Mouse (Mus musculus) mature B cell (primary cell): Measurements from ENCODE around the gene Nwd1.

Experiments used
- in situ Hi-C: fragments of 300-500 bp; cut with MboI; formaldehyde crosslinking; loops from 2 replicates; pipeline ENCODE4 v1.14.3; 2019

The Nwd1 gene

DNA sequence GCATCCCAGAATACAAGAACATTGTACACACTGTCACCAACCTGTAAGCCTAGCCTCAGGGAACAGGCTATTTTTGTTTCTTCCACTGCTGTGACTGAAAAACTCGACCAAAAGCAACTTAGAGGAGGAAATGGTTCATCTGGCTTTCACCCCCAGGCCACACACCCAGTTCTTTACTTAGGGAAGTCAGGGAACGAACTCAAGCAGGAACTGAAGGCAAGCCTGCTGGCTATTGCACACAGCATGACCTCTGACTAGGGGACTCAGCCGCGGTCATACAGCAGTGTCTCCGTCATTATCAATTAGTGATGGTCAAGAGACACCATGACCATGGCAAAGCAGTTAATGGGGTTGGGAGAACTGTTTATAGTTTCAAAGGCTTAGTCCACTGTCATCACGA is 66.1 kb downstream of the Nwd1 start:
- in situ Hi-C loops = no loop called here

DNA sequence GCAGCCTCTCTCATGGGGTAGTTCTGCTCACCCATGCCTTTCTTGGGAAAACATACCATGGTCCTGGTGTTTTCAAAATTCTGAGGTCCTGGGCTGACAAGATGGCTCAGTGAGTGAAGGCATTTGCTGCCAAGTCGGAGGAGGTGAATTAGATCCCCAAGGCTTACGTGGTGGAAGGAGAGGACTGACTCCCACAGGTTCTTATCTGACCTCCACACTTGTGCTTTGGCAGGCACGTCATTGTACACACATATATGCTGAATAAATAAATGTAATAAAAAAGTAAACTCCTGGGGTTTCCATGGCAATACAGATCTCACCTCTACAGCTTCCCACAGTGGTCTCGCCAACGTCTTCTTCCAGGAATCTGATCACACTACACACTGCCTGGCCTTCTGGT is 70.1 kb downstream of the Nwd1 start:
- in situ Hi-C loops = no loop called here

DNA sequence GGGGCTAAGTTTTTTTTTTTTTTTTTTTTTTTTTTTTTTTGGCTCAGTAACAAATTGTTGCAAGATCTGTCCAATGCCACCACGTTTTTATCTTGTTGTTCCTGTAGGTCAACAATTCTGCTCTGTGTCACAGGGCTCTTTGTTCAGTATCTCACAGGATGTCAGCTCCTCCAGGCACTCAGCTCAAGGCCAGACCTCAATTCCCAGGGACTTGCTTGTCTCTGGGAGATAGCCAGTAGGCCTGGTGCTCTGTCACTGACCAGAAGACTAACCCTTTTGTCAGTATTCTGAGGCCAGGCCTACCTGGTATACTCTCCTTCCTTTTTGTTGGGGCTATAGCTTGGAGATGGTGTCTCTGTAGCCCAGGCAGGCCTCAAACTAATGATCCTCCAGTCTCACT is 74.0 kb downstream of the Nwd1 start:
- in situ Hi-C loops = no loop called here

DNA sequence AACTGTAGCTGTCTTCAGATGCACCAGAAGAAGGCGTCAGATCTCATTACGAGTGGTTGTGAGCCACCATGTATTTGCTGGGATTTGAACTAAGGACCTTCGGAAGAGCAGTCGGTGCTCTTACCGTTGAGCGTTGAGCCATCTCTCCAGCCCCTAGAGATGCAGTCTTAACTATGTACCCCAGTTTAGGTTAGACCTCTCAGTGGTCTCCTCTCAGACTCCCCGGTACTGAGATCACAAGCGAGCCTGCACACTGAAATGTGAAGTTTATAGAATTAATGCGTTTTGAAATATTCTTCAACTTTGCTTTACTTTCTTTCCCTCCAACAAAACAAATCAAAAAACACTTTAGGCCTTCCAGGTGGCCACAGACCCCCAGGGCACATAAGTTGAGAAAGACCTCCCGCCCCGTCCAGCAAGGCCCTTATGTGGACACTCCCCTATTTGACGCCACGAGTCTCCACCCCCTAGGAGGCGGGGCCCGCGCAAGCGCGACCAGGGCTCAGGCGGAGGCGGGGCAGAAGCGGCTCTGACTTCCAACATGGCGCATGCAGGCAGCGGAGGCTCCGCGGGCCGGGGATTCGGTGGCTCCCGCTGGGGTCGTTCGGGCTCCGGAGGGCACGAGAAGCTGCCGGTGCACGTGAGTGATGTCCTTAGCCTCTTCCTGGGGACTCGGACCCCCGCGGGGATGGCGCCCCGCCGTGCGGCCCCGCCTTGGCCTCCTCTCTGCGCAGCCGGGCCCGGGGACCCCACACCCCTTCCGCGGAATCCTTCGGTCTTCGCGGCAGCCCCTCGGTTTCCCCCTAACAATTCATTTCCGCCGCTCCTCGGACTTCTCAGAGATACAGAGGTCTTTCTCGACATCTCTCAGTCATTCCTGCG is 76.5 kb downstream of the Nwd1 start, which contains the start of gene Sin3b:
Gene Sin3b (plus strand): TSS at position 517 of the 882 bp plus-strand sequence.
- in situ Hi-C loops = no loop called here

DNA sequence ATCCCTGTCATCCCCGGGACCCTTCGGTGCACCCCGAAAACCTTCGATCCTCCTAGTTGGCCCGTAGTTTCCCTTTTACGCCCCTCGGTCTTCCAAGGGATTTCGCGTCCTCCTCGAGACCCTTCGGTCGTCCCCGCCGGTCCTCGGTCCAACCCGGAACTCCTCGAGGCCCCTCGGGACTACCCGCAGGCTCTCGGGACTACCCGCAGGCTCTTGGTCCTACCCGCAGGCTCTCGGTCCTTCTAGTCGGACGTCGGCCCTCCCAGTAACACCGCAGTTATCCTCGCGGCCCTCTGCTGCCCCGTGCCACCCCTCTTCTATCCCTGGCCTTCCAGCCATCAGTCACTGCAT is 77.1 kb downstream of the Nwd1 start:
- in situ Hi-C loops = no loop called here

DNA sequence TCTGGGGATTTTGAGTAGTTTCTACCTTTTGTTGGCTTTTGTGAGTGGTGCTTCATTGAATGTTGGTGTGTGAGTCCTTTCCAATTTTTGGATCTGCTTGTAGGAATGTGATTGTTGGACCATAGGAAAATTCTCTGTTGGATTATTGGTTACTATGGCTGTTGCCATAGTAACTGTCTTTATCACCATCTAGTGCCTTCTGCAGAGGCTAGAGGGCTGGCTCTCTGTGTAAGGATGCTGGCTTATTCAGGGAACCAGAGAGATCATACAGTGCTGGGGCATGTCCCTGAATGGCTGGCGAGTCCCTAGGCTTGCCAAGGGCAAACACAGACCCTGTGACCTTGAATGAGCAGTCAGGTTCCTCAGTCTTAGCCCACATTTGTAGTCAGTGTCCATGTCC is 82.1 kb downstream of the Nwd1 start:
- in situ Hi-C loops = no loop called here

DNA sequence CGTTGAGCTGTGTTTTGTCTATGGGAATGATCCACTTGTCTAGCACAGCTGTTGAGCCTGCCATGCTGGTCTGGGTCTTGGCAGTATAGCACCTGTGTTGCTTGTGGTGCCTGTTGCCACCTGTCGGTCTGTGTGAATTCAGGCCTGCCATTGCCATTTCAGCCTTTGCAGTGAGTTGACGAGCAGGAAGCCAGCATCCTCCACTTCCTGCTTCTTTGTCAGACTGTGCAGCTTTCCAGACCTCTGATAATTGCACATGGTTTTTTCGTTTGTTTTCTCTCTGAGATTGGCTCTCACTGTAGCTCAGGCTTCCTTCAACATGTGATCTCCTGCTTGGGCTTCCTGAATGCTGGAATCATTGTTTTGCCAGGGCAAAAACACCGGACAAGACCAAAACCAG is 88.5 kb downstream of the Nwd1 start:
- in situ Hi-C loops = no loop called here

DNA sequence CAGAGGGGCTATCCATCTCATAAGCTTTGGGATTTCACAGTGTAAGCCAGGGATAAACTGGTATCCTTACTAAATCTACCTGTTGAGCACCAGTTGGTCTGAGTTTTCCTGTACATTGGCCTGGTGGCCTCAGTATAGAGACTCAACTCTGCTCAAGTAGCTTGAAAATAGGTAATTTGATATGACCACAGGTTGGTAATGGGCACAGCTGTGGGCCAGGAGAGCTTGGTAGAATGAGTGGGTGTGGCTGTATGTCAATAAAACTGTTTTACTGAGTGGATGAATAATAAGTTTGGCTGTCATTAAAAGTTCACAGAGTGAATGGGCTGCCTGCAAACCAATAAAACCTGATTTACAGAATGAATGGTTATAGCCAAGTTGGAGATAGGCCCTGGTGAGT is 90.4 kb downstream of the Nwd1 start:
- in situ Hi-C loops = no loop called here

DNA sequence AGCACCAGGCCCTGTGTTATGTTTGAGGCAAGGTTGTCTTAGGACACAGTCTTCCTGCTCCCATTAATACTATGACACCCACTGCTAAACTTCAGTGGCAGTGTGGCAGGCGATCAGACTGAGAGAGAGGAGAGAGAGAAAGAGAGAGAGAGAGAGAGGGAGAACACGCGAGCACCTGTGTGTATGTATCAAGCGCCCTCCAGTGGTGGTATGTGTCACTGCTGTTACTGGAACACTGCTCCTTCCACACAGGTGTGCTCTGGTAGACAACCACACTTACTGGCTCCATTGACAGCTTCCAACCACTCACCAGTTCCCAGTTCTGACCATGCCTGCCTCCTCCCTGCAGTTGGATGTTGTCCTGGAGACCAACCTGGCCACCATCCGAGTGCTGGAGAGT is 99.5 kb downstream of the Nwd1 start:
- in situ Hi-C loops = no loop called here

DNA sequence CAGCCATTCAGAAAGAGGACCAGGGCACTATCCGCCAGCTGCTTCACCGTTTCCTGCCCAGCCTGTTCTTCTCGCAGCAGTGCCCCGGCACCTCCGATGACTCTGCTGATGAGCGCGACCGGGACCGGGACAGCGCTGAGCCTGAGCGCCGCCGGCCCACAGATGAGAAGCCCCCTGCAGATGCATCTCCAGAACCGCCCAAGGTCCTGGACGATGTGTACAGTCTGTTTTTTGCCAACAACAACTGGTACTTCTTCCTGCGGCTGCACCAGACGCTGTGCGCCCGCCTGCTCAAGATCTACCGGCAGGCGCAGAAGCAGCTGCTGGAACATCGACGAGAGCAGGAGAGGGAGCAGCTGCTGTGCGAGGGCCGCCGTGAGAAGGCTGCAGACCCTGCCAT is 103.3 kb downstream of the Nwd1 start:
- in situ Hi-C loops = no loop called here

DNA sequence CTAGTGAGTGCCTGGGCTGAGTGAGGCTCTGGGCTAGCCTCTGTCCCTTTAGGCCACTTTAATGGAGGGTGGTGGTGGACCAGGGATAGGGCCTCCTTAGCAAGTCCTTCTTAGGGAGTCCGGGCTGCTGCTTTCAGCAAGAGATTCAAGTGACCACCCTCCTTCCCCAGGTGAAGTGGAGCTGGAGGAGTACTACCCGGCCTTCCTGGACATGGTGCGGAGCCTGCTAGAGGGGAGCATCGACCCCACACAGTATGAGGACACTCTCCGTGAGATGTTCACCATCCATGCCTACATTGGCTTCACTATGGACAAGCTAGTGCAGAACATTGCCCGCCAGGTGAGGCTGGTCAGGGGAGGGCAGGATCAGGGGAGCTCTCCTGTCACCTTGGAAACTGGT is 103.8 kb downstream of the Nwd1 start:
- in situ Hi-C loops = no loop called here

DNA sequence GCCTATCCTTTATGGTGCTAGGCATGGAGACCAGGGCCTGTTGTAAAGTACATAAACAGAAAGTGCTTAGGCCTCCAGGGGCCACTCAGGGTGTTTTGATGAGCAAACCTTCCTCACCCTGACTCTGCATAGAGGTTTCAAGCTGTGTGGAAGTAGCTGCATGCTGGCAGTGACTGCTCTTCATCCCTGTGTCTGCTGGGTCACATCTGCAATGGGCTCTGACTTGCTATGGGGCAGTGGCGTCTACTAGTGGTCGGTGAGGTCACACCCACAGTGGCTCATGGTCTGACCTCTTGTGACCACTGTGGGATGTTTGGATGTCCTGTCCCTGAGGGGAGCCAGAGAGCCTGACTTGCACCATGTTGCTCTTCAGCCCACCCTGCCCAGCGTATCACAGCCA is 104.6 kb downstream of the Nwd1 start:
- in situ Hi-C loops = no loop called here

DNA sequence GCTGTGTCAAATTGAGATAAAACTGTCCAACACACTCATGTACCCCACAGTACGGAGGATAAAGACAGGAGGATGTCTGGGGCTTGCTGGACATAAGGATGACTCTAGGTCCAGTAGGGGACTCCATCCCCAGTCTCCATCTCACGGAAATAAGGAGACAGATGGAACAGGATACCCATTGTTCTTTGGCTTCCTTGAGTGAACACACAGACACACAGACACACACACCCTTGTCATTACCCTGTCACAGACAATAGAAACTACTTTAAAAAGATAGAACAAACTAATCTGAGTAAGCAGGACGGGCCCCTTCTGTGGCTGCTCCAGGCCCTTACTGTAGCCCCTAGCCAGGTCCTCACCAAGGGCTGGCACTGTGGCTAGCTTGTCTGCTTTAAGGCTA is 105.8 kb downstream of the Nwd1 start:
- in situ Hi-C loops = no loop called here

DNA sequence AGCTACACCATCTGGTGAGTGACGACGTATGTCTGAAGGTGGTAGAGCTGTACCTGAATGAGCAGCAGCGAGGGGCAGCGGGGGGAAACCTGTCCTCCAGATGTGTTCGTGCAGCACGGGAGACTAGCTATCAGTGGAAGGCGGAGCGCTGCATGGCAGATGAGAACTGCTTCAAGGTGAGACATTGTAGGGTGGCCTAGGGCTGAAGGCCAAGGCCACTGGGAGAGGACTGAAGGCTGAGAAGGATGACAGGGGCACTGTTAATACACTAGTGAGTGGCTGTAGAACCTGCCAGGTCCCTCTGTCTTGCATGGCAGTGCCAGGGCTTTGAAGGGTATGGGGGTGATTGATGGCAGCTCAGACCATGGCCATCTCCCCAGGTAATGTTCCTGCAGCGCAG is 106.7 kb downstream of the Nwd1 start:
- in situ Hi-C loops = no loop called here

DNA sequence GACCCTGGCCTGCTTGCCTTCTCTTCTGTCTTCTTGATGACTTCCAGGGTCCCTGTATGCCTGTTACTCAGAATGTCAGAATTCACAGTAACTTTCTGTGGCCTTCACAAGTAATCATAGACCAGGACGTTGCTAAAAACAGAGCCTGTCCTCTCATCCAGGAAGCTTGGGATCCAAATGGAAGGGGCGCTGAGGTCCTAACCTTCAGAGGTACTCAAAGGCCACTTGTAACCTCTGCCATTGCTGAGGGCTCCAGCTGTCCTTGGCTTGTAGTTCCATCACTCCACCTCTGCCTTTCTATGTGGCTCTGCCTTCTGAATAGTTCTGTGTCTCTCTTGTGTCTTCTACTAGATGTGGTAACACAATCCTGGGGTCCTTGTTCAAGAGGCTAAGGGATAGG is 107.3 kb downstream of the Nwd1 start:
- in situ Hi-C loops = no loop called here

DNA sequence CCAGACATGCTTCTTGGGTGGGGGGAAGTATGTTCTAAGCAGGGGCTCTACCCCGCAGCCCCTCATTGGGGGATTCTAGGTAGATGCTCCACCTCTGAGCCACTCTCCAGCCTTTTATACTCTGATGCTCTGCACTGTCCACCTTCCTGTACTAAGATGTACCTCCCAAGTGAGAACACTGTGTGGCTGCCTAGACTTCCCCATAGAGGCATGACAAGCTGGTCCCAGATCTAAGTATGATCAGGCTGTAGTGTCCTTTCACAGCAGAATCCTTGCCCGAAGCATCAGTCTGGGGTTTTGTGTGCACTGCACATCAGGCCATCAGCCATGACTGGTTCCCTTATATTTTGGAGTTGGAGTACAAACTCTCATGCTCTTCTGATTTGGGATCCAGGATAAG is 109.5 kb downstream of the Nwd1 start:
- in situ Hi-C loops = no loop called here

DNA sequence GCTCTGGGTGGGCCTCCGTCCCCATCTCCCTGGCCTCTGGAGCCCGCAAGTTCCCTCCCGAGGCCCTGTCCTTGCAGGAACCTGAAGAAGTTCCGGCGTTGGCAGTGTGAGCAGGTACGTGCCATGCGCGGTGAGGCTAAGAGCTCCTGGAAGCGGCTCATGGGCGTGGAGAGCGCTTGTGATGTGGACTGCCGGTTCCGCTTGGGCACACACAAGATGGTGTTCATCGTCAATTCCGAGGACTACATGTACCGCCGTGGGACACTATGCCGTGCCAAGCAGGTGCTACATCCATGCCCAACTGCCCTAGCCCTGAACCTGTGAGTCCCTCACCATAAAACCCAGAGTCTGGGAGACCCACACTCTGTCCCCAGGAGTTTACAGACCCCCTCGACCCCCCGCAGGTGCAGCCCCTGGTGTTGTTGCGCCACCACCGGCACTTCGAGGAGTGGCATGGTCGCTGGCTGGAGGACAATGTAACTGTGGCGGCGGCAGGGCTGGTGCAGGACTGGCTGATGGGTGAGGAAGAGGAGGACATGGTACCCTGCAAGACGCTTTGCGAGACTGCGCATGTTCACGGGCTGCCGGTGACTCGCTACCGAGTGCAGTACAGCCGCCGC is 110.4 kb downstream of the Nwd1 start:
- in situ Hi-C loops = no loop called here

DNA sequence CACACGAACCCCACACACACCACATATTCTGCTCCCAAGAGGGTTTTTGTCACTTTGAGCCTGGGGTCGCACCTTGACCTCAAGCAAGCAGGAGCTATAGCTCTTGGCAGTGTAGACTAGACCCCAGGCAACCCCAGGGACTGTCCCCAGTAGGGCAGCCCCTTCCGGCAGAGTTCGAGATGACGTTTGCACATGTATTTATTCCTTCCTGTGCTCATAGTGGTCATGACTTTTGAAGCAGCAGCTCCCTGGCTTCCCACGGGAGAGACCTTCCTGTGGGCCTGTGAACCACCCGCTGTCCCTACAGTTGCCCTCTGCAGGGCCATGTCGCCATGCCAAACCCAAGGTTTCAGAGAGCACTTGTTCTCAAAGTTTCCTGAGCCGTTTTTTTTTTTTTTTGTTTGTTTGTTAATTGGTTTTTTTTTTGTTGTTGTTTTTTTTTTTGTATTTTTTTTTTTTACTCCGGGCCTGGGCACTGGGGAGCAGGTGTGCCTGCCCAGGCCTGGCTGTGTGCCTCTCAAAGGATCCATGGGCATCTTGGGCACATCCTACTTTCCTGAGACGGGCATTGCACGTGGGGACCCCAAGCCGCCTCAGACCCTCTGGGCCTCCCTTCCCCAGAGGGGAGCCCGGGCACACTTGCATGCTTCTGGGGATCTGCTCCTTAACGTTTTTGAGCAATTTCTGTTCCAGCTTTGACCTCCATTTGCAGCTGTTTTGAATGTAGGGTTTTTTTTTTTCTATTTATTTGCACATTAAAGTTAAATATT is 111.1 kb downstream of the Nwd1 start:
- in situ Hi-C loops = no loop called here

DNA sequence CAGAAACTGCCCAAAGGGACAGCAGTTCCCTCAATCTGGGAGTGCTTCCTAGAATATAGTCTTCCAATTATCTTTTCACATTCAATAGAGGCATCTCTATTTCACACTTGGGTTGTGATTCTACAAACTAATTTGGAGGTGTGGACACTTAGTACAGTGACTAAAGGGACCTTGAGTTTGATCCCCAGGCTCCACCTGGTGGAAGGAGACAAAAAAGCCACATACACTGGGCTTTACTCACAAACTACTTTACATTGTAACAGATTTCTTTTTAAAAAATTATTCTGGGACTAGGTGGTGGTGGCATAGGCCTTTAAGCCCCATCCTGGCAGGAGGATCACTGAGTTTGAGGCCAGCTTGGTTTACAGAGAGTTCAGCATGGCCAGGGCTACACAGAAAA is 111.8 kb downstream of the Nwd1 start:
- in situ Hi-C loops = no loop called here

DNA sequence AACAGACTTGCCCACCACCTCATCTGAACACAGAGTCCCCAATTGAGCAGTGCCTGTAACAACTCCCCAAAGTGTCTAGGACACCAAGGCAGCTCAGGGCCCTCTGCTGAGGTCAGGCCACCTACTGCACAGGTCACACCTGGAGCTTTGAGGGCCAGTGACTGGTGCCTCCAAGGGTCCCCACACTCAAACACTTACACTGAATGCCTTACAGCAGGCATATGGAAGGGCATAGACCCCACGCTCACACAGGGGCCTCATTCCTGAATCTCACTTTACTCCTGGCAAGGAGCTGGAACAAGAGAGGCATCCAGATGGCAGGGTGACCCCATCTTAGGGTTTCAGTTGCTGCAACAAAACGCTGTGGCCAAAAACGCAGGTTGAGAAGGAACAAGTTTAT is 113.7 kb downstream of the Nwd1 start:
- in situ Hi-C loops = no loop called here

DNA sequence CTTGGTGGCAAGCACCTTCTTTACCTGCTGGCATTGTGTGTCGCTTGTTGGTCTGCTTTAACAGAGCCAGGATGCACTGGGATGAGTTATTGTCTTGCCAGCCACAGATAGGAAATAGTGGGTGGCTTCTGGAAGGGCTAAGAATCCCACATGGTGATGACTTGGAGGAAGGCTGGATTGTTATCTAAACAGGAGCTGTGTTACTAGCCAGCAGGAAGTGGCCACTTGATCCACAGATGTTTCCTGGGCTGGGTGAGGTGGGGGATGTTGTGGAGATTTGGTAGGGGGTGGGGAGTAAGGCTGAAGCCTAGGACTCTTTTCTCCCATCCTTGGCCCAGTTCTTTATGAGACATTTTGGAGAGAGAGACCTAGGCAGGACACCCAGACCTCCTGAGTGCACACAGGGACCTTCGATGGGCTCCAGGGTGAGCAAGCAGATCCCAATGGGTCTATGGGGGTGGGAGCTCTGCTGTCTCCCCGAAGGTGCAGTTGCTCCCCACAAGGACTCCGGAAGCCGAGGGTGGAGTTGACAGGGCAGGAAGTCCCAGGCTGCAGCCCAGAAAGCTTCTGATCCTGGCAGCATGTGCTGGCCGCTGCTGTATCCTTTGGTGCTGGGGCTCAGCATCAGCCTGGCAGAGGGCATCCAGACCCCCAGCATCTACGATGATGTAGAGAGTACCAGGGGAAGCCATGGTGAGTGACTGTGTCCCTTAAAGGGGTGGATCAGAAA is 115.0 kb downstream of the Nwd1 start, which contains the start of gene F2rl3:
Gene F2rl3 (plus strand): TSS at position 559 of the 730 bp plus-strand sequence.
- in situ Hi-C loops = no loop called here

DNA sequence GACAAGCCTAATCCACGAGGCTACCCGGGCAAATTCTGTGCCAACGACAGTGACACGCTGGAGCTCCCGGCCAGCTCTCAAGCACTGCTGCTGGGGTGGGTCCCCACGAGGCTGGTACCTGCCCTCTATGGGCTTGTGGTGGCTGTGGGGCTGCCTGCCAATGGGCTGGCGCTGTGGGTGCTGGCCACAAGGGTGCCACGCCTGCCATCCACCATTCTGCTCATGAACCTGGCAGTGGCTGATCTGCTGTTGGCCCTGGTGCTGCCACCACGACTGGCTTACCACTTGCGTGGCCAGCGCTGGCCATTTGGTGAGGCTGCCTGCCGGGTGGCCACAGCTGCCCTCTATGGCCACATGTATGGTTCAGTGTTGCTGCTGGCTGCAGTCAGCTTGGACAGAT is 115.8 kb downstream of the Nwd1 start:
- in situ Hi-C loops = no loop called here
